Mouse (Mus musculus) brain, embryonic 14.5 days (tissue): ENCODE measurements around the gene Gm27029.

ENCODE experiments used
- CTCF ChIP-seq: fragments of 200-500 bp; IDR thresholded peaks from 2 replicates; pipeline ENCODE4 v1.5.1; 2012; ENCODE audit warnings: inconsistent platforms, mild to moderate bottlenecking, moderate library complexity, borderline replicate concordance; ENCODE audit not compliant: insufficient read depth, insufficient read length; ENCODE audit errors: extremely low read depth
- POLR2A ChIP-seq: fragments of 200-500 bp; IDR thresholded peaks from 2 replicates; pipeline ENCODE4 v1.6.1; 2012; ENCODE audit warnings: mild to moderate bottlenecking, inconsistent platforms, borderline replicate concordance; ENCODE audit not compliant: poor library complexity, insufficient read depth, insufficient read length, severe bottlenecking; ENCODE audit errors: extremely low read depth

- TF ChIP-seq CTCF (no peak), POLR2A (0 out of 2 replicates have a peak, but pooled peaks have one; percentile 18)
Measured at GRCm38 (mm10) chr11:101465869-101466551, 41.4 kb upstream of the Gm27029 start, which contains the start of gene Vat1.
